Mouse (Mus musculus): Measurements from ENCODE around the gene Esyt1. TPM values are rescaled to one million over a fixed set of nuclear protein-coding genes. Genes with fewer than 3 reads are reported as not detected.
A peak's percentile ranks its signal among the peaks of the same experiment; 100 is the strongest.
"Not testable (repeated sequence)": the region's sequence is repeated elsewhere in the genome, so short reads cannot be mapped to it uniquely, and the experiment has no call there.

Gene Esyt1
- total RNA-seq, 2 experiments from 2014 or later: 90.5 to 97.6 TPM

DNA sequence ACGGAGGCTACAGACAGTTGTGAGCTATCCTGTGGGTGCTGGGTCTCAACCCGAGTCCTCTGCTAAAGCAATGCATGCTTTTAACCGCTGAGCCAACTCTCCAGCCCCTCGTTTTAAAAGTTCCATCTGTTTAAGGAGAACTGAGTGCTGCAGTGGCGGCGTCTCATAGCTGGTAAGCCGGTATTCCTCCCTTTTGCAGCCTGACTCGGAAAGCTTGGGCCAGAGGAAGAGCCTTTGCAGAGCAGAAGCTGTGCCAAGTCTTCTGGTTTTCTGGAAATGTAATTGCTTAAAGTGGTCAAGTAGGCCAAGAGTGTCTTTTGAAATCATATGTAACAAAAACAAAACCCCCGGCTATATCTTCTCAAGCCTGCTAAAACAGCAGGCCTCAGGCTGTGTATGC lies 17.4 kb downstream of the Esyt1 start:
- no peak for ATAC-seq (replicated peaks; ENCODE audit: poor library complexity, severe bottlenecking)

DNA sequence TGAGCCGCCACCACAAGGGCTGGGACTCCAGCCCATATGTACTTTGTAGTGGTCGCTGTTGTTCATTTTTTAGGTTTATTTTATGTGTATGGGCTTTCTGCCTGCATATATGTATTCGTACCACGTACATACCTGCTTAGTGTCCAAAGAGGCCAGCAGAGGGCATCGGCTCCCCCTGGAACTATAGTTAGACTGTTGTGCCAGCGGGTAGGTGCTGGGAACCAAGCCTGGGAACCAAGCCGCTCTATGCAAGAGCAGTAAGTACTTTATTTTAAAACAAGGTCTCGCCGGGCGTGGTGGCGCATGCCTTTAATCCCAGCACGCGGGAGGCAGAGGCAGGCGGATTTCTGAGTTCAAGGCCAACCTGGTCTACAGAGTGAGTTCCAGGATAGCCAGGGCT lies 19.7 kb downstream of the Esyt1 start:
- ATAC-seq (replicated peaks; ENCODE audit: poor library complexity, severe bottlenecking): no peak

GRCm38 (mm10) chr10:128505371-128505667 lies 20.4 kb downstream of the Esyt1 start:
- ATAC-seq (replicated peaks; ENCODE audit: poor library complexity, severe bottlenecking): not testable (repeated sequence)

DNA sequence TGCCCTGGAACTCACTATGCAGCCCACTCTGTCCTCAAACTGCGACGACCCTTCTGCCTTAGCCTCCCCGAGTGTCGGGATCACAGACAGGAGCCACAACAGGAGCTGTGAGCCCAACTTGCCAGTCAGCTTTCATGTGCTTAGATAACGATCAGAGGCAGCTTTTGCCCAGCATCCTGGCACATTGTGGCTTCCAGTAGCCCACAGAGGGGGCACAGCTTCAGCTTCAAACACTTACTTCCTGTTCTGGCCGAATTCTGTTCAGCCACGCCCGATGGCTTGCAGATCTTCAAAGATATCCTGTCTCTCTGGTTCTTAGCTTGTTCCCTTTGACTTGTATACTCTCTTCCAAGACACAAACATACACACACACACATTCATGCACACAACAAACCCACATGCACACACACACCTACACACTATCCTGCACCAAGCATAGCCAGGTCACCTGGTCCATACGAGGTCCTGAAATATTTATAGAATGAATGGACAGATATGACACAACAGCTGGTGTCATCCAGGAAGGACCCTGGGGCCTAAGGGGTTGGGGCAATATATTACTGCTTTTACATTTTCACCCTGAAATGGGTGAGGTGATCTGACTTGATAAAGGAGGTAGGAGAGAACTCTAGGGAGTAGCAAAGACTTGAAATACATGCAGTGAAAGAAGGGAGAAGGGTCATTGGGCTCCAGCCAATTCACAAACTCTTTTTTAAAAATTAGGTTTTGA lies 20.9 kb downstream of the Esyt1 start:
- peak; percentile 91 for ATAC-seq (replicated peaks; ENCODE audit: poor library complexity, severe bottlenecking)

DNA sequence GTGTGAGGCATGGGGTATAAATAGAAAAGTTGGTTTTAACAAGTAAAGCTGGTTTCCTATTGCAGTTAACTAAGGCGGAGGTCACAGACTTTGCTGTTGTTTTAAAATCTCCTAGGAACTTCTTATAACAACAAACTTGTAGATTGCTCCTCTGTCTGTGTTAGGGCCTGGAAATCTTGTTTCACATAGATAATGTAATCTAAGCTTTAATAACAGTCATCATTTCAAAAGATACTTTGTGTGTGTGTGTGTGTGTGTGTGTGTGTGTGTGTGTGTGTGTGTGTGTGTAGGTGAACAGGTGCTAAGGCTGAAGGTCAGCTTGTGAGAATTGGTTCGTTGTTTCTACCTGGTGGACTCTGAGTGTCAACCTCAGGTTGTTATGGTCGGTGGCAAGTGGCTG lies 21.7 kb downstream of the Esyt1 start:
- no peak for ATAC-seq (replicated peaks; ENCODE audit: poor library complexity, severe bottlenecking)

GRCm38 (mm10) chr10:128503532-128503931 lies 22.1 kb downstream of the Esyt1 start:
- no peak for ATAC-seq (replicated peaks; ENCODE audit: poor library complexity, severe bottlenecking)

- no peak for ATAC-seq (replicated peaks; ENCODE audit: poor library complexity, severe bottlenecking)
These were observed 23.3 kb downstream of the Esyt1 start for GRCm38 (mm10) chr10:128502341-128502740.

- ATAC-seq (replicated peaks; ENCODE audit: poor library complexity, severe bottlenecking): peak; percentile 9; the same call in 1 of the 2 replicates
These were observed 26.5 kb downstream of the Esyt1 start for GRCm38 (mm10) chr10:128499116-128499671.

GRCm38 (mm10) chr10:128498590-128498989 lies 27.1 kb downstream of the Esyt1 start, which contains the start of gene Myl6b:
TSS of gene Myl6b (minus strand) at chr10:128498685.
- peak; percentile 80 for ATAC-seq (replicated peaks; ENCODE audit: poor library complexity, severe bottlenecking)

DNA sequence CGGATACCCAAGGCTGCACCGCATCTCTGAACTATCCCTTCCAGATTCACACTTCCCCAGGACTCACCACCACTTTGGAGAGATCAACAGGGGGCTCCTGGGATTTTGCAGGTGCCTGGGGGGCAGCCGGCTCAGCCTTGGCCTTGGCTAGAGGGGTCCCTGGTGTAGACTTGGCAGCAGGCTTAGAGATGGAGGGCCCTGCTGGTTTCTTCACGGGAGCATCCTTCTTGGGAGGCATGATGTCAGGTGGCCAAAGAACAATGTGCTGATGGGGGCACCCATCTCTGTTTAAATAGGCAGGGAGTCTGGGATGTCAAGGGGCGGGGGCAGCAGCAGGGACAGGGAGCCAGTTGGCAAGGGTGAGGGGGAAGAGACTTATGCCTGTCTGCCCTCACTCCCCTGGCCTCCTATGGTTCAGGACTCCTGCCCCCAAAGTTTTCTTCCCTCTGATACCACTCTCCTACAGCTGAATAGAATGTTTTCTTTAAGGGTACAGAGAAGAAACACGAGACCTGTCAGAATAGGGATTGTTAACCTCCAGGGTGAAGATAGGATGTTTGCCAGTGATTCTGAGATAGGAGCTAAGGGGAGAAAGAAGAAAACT lies 28.4 kb downstream of the Esyt1 start:
- ATAC-seq (replicated peaks; ENCODE audit: poor library complexity, severe bottlenecking): no peak

DNA sequence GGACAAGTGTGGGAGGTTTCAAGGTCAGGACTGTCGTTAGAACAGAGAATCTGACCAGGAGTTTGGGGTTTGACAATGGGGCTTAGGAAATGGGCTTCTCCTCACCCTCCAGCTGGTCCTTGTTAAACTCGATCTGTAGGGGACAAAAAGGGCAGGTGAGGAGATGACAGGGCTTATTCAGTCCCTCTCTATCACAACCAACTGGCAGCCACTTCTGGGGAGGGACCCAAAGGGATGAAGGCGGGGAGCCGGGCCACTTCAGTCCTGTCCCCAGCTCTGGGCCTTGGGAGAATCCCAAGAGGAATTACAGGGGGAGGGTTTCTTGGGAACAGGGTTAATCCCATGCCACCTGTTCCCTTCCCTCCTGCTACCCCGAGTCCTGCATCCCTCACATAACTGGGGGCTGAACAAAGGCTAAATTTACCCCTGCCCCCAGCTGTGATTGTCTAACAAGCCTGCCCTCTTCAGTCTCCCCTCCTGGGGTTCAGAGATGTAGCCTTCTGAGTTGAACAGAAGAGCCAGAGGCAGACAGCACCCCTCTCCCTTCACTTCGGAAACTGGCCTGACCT lies 29.1 kb downstream of the Esyt1 start:
- ATAC-seq (replicated peaks; ENCODE audit: poor library complexity, severe bottlenecking): no peak

DNA sequence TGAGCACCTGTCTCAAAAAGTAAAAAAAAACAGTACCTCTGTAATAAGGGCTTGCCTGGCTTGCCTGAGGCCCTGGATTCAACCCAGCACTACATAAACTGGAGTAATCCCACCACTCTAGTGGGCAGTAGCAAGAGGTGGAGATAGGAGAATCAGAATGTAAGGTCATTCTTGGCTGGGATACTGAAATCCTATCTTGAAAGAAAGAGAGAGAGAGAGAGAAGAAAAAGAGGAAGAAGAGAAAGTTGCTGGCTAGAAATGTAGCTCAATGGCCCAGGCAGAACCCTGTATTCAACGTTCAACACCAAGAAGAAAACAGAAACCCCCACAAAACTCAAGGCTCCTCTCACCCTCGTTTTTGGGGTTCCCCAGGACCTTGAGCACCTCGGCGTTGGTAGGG lies 29.8 kb downstream of the Esyt1 start:
- no peak for ATAC-seq (replicated peaks; ENCODE audit: poor library complexity, severe bottlenecking)

GRCm38 (mm10) chr10:128495270-128495669 lies 30.4 kb downstream of the Esyt1 start:
- ATAC-seq (replicated peaks; ENCODE audit: poor library complexity, severe bottlenecking): no peak

GRCm38 (mm10) chr10:128494667-128495245 lies 30.9 kb downstream of the Esyt1 start:
- ATAC-seq (replicated peaks; ENCODE audit: poor library complexity, severe bottlenecking): no peak

DNA sequence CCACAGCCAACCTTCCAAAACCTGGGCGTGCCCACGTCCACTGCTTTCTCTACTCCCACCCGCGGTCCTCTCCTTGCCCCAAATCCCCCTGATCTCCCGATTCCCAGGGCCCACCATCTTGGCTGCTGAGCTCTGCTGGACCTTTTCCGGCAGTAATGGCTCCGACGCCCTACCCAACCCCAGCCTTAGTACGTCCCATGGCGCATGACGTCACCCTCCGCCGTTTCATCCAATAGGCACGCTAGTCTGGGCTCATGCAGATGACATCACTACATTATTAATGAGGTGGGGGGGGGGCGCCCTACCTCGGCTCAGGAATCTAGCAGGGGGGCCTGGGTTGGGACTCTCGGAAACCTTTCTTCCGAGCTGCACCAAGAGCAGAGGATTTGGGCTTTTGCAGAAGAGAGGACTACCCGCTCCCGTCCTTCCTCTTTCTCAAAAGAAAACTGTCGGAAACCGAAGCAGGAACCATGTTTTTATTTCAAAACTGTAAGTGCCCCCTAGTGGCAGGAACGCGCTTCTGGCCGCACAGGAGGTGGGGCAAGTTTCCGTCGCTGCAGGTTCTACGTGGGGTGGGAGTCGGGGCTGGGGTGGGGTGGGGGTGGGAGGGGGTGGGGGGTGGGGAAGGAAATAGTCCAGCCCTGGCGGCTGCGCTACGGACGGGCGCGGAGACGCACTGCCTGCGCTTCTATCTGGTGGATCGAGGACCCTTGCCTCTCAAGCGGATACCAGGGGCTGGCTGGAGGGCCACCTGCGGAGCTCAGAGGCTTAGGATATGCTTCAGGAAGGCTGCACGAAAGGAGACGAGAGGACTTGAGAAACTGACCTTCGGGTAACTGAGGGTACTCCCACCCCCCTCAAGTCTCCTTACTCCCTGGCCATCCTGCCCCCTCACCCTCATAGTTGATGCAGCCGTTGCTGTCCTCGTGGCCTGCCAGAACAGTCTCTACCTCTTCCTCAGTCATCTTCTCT lies 31.7 kb downstream of the Esyt1 start, which contains the start of gene Myl6:
Gene Myl6, minus strand, starts transcription at position 451 of the 972 bp plus-strand sequence.
- peak; percentile 63 for ATAC-seq (replicated peaks; ENCODE audit: poor library complexity, severe bottlenecking)

GRCm38 (mm10) chr10:128493319-128493694 lies 32.4 kb downstream of the Esyt1 start:
- peak; percentile 20 for ATAC-seq (replicated peaks; ENCODE audit: poor library complexity, severe bottlenecking)

GRCm38 (mm10) chr10:128492633-128493311 lies 32.9 kb downstream of the Esyt1 start:
- peak; percentile 45 for ATAC-seq (replicated peaks; ENCODE audit: poor library complexity, severe bottlenecking)

- not testable (repeated sequence) for ATAC-seq (replicated peaks; ENCODE audit: poor library complexity, severe bottlenecking)
These were observed 33.6 kb downstream of the Esyt1 start for GRCm38 (mm10) chr10:128492051-128492450.

DNA sequence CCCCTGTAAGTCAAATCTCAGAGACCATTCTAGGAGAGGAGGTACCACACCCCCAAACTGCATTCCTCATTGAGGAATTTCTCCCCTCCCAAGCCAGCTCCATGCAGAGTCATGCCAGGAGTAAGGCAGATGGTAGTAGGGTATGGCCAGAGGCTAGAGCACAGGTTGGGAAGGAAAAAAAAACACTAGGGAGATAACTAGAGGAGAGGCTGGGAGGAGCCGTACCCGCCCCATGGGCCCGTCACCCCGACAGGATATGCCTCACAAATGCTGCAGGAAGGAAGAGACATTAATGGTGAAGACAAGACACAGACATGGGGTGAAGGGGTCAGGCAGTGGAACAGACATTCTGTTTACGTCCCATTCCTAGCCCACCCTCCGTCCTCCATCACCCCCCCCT lies 34.2 kb downstream of the Esyt1 start:
- ATAC-seq (replicated peaks; ENCODE audit: poor library complexity, severe bottlenecking): no peak

All from granulocyte monocyte progenitor cell, adult 5-6 weeks (primary cell).